Mouse (Mus musculus): ENCODE measurements around the gene Olfr1275.

Olfr1275 gene

DNA sequence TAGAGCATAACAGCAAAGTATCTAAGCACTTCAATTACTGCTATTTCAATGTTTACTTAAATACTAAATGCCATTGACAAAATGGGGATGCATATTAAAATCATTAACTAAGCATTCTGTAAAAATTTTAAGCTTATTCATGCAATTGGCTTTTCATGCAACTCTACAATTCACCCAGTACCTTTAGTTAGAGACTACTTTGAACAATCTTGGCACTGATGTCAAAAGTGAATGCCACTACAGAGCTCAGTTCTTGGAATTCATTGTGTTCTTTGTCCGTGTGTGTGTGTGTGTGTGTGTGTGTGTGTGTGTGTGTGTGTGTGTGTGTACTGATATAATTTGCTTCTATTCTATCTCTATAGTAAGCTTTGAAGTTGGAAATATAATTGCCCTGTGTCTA is at the start of gene Olfr1275:
Olfr1275 (minus strand) TSS at position 101 of the 400 bp plus-strand sequence.
- no peak for DNase-seq (ENCODE audit: low spot score in 2 of 2)

- DNase-seq (ENCODE audit: low spot score in 2 of 2) = no peak
Measured at GRCm38 (mm10) chr2:111274006-111274405, 38.9 kb upstream of the Olfr1275 start, which contains the start of gene Olfr1277. Gene Olfr1277, minus strand, starts transcription at chr2:111274106.

DNA sequence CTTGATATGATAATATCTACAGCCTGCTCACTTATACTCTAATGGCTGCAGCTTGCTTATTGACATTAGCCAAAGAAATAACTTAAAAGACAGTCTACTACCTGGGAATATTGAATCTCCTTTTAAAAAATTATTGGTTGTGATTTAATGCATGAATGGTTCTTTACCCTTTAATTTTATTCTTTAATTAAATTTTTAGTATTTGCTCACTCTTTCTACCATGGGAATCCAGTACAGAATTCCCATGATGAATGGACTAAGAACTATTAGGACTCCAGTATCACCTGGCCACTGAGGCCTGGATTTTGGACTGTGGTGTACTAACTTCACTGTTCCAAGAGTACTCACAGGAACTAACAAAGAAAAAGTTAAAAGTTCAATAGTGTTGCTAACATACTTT is 19.1 kb upstream of the Olfr1275 start, which contains the start of gene Olfr1276:
Olfr1276 (plus strand) TSS at position 301 of the 400 bp plus-strand sequence.
- DNase-seq (ENCODE audit: low spot score in 2 of 2) = no peak

DNA sequence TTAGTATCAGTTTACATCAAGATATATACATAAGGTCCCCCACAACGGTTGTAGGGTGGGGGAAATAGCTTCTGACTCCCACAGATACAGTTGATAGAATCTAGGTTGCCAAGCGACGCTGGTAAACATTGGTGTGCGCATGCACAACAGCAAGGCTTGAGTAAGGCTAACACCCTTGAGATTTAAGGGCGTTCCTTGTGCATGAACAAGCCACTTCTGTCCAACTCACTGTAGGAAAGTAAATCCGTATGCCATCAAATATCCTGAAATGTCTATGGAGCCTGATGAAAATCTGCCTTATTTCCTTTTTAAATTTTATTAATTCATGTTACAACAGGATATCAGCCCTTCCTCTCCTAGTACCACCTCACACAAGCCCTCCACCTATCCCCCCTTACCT is 5.6 kb downstream of the Olfr1275 start, which contains the start of gene 4930430A15Rik:
4930430A15Rik (minus strand) TSS at position 101 of the 400 bp plus-strand sequence.
- no peak for DNase-seq (ENCODE audit: low spot score in 2 of 2)

- no peak for DNase-seq (ENCODE audit: low spot score in 2 of 2)
Measured at GRCm38 (mm10) chr2:111182068-111182467, 53.0 kb downstream of the Olfr1275 start.
